Mouse (Mus musculus) midbrain, embryonic 16.5 days (tissue): ENCODE results near the gene Cadm2. TPM values are rescaled to one million over a fixed set of nuclear protein-coding genes. Genes with fewer than 3 reads are reported as not detected.
A peak's percentile ranks its signal among the peaks of the same experiment; 100 is the strongest.

Experiments used
- ATAC-seq: fragments of 200-750 bp; cut with Nextera tagmentation; 2 replicates; pipeline ENCODE4 v1.8.0; 2017; ENCODE audit warnings: moderate TSS enrichment
- H3K27ac ChIP-seq: fragments of 300-500 bp; sonication (generic); 2 replicates; pipeline ENCODE4 v1.5.1; 2014; ENCODE audit warnings: mild to moderate bottlenecking, low read length, mixed read lengths
- H3K27me3 ChIP-seq: fragments of 300-500 bp; sonication (generic); 2 replicates; pipeline ENCODE4 v1.6.1; 2014; ENCODE audit warnings: low read depth, low read length, mixed read lengths; ENCODE audit not compliant: control insufficient read depth, insufficient read depth
- H3K36me3 ChIP-seq: fragments of 300-500 bp; sonication (generic); 2 replicates; pipeline ENCODE4 v1.6.1; 2014; ENCODE audit warnings: mild to moderate bottlenecking, low read length, moderate library complexity, mixed read lengths; ENCODE audit not compliant: control insufficient read depth, insufficient read depth
- H3K4me1 ChIP-seq: fragments of 300-500 bp; sonication (generic); 2 replicates; pipeline ENCODE4 v1.6.1; 2014; ENCODE audit warnings: mild to moderate bottlenecking, low read length, mixed read lengths; ENCODE audit not compliant: control insufficient read depth, insufficient read depth
- H3K4me2 ChIP-seq: fragments of 300-500 bp; sonication (generic); 2 replicates; pipeline ENCODE4 v1.6.1; 2014; ENCODE audit warnings: mild to moderate bottlenecking, low read length, mixed read lengths
- H3K4me3 ChIP-seq: fragments of 300-500 bp; sonication (generic); 2 replicates; pipeline ENCODE4 v1.5.1; 2014; ENCODE audit warnings: low read depth, mild to moderate bottlenecking, low read length, moderate library complexity, mixed read lengths
- H3K9ac ChIP-seq: fragments of 300-500 bp; sonication (generic); 2 replicates; pipeline ENCODE4 v1.6.1; 2014; ENCODE audit warnings: low read depth, low read length, mixed read lengths
- H3K9me3 ChIP-seq: fragments of 300-500 bp; sonication (generic); replicated peaks from 2 replicates; pipeline ENCODE4 v1.6.1; 2014; ENCODE audit warnings: mild to moderate bottlenecking, low read length, mixed read lengths; ENCODE audit not compliant: control insufficient read depth, poor library complexity, severe bottlenecking
- WGBS: fragments of 180-500 bp; shearing (Covaris S2); extraction: QIAGEN DNeasy Blood & Tissue Kit; methylation state at CpG from one replicate; pipeline ENCODE4 v1.1.7; 2014; 5-methylcytosine and 5-hydroxymethylcytosine counted together
- polyA plus RNA-seq: library from polyadenylated mRNA; unstranded; fragments of >200 nt; fragmentation: Nextera tagmentation; extraction: Ambion mirVana; gene quantifications from 2 replicates; pipeline ENCODE4 v1.2.1, GENCODE M21; 2015

The Cadm2 gene
- polyA plus RNA-seq, 1 experiment from 2014 or later, result 75.6 TPM

- Histone ChIP-seq H3K27me3 (no peaks in the 10 kb centered on the region), H3K4me2 (no peak overlapping the region)
- ATAC-seq, result no peak
Measured at GRCm38 (mm10) chr16:67410926-67411325, 209.8 kb downstream of the Cadm2 start.

DNA sequence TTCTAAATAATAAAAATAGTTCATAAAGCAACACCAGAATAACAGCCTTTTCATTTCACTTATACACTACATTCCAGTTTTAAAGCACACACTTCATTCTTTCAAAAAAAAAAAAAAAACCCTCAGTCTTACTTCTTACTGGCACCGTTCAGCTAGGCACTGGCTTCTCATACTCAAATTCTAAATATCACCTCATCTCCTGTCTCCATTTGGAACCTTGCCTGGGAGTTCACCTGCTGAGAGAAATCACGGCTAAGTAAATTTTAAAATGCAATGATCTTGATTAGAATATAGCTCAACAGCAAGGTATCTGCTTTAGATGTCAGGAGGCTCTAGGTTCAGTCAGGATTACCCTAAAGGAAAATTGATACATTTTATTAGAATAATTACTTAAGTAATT is 210.2 kb downstream of the Cadm2 start:
- Histone ChIP-seq H3K27me3 (no peaks in the 10 kb centered on the region), H3K9ac (no peak overlapping the region), H3K27ac (no peak overlapping the region), H3K9me3 (no peaks in the 10 kb centered on the region), H3K4me2 (no peak overlapping the region), H3K4me3 (no peak overlapping the region), H3K36me3 (no peaks in the 10 kb centered on the region), H3K4me1 (no peaks in the 10 kb centered on the region)
- WGBS, result 40% methylated on average over 2 of the region's 2 CpGs
- no peak for ATAC-seq

More at GRCm38 (mm10) chr16:67410926-67411325, 209.8 kb downstream of the Cadm2 start:
- Histone ChIP-seq H3K9me3 (no peaks in the 10 kb centered on the region), H3K4me1 (no peaks in the 10 kb centered on the region), H3K9ac (no peak overlapping the region), H3K36me3 (no peaks in the 10 kb centered on the region), H3K4me3 (no peak overlapping the region), H3K27ac (no peak overlapping the region)
- WGBS, result 69% methylated on average over 3 of the region's 3 CpGs

GRCm38 (mm10) chr16:67367745-67368144 is 253.0 kb downstream of the Cadm2 start:
- 83% methylated on average over 2 of the region's 2 CpGs for WGBS
- H3K27ac ChIP-seq, result no peak overlapping the region
- ATAC-seq, result no peak
- H3K36me3 ChIP-seq, result no peaks in the 10 kb centered on the region
- no peak overlapping the region for H3K4me2 ChIP-seq
- no peaks in the 10 kb centered on the region for H3K9me3 ChIP-seq
- no peak overlapping the region for H3K4me3 ChIP-seq
- no peak overlapping the region for H3K9ac ChIP-seq
- H3K4me1 ChIP-seq, result no peaks in the 10 kb centered on the region
- no peaks in the 10 kb centered on the region for H3K27me3 ChIP-seq

GRCm38 (mm10) chr16:67348011-67348410 is 272.7 kb downstream of the Cadm2 start:
- no peaks in the 10 kb centered on the region for H3K27me3 ChIP-seq
- H3K9ac ChIP-seq, result no peak overlapping the region
- H3K4me3 ChIP-seq, result no peak overlapping the region
- ATAC-seq, result no peak
- H3K36me3 ChIP-seq, result no peaks in the 10 kb centered on the region
- no peaks in the 10 kb centered on the region for H3K4me1 ChIP-seq
- H3K4me2 ChIP-seq, result no peak overlapping the region
- WGBS, result 84% methylated on average over 5 of the region's 5 CpGs
- H3K27ac ChIP-seq, result no peak overlapping the region
- H3K9me3 ChIP-seq, result no peaks in the 10 kb centered on the region

GRCm38 (mm10) chr16:67347561-67347960 is 273.1 kb downstream of the Cadm2 start:
- no peak for ATAC-seq
- no peaks in the 10 kb centered on the region for H3K4me1 ChIP-seq

DNA sequence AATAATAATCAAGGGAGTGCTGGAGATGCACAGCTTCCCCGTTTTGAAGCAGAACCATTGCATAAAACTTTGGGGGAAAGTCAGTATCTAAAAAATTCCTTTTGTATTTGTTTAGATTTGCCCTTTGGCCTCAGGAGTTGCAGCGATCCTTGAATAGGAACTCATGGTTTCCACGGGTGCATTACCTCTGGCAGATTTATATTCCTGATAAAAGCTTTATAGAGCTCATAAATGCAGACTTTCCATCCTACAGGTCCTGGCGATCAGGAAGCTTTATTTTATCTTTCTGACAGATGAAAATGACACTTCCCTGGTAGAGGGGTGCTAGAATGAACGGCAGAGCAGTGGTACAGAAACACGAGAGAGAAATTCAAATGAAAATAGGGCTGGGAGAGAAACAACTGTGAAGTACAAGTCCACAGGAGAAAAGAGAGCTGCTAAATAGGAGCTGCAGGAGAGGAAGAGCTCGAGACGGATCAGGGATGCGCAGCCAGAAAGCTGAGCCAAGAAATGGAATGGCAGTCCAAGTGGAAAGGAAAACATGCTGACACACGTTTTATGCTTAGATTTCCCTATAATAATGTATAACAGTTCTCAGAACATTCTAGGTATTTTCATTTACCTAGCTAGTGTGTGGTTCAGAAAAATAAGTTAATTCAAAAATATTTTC is 274.0 kb downstream of the Cadm2 start:
- Histone ChIP-seq H3K4me1 (no peaks in the 10 kb centered on the region), H3K9me3 (no peaks in the 10 kb centered on the region), H3K27me3 (no peaks in the 10 kb centered on the region), H3K4me2 (no peak overlapping the region), H3K4me3 (no peak overlapping the region), H3K27ac (no peak overlapping the region), H3K36me3 (no peaks in the 10 kb centered on the region), H3K9ac (no peak overlapping the region)
- ATAC-seq, result no peak
- 62% methylated on average over 10 of the region's 10 CpGs for WGBS

More at GRCm38 (mm10) chr16:67347561-67347960, 273.1 kb downstream of the Cadm2 start:
- Histone ChIP-seq H3K9me3 (no peaks in the 10 kb centered on the region), H3K4me3 (no peak overlapping the region), H3K27ac (no peak overlapping the region), H3K9ac (no peak overlapping the region), H3K4me2 (no peak overlapping the region), H3K27me3 (no peaks in the 10 kb centered on the region), H3K36me3 (no peaks in the 10 kb centered on the region)

- Histone ChIP-seq H3K9ac (no peak overlapping the region), H3K36me3 (no peaks in the 10 kb centered on the region), H3K4me3 (no peak overlapping the region), H3K4me1 (no peaks in the 10 kb centered on the region), H3K27me3 (no peaks in the 10 kb centered on the region), H3K27ac (no peak overlapping the region), H3K4me2 (no peak overlapping the region), H3K9me3 (no peaks in the 10 kb centered on the region)
- 50% methylated on average over 5 of the region's 5 CpGs for WGBS
- ATAC-seq, result no peak
Measured at GRCm38 (mm10) chr16:67344194-67344593, 276.5 kb downstream of the Cadm2 start.

DNA sequence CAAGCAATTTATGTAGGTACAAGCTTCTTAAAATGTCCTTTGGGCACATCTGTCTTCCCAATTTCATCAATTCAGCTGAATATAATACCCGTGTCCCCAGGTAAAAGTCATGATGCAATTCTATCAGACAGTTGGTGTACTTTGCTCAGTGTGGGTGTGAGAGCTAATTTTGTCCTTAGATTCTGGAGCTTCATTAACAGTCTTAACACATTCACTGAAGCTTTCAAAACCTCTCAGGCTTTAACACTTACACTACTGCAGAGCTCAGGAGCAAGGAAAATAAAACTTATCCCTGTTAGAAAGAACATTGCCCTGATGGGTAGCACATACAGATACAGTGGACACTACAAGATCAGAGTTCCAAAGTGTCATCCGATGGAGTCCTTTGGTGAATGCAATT is 309.7 kb downstream of the Cadm2 start:
- no peaks in the 10 kb centered on the region for H3K27me3 ChIP-seq
- H3K36me3 ChIP-seq, result no peaks in the 10 kb centered on the region
- H3K27ac ChIP-seq, result no peak overlapping the region
- H3K4me1 ChIP-seq, result peaks cover 9% of the 10 kb centered on the region
- H3K9ac ChIP-seq, result no peak overlapping the region
- no peak overlapping the region for H3K4me3 ChIP-seq
- WGBS, result 68% methylated on average over 2 of the region's 2 CpGs
- peak; percentile 80; the same call in 1 of the 2 replicates for ATAC-seq
- H3K4me2 ChIP-seq, result no peak overlapping the region
- H3K9me3 ChIP-seq, result no peaks in the 10 kb centered on the region

GRCm38 (mm10) chr16:67284664-67285063 is 336.0 kb downstream of the Cadm2 start:
- Histone ChIP-seq H3K27ac (no peak overlapping the region), H3K36me3 (no peaks in the 10 kb centered on the region), H3K4me1 (no peaks in the 10 kb centered on the region), H3K4me3 (no peak overlapping the region), H3K9ac (no peak overlapping the region), H3K27me3 (no peaks in the 10 kb centered on the region), H3K4me2 (no peak overlapping the region), H3K9me3 (no peaks in the 10 kb centered on the region)
- no peak for ATAC-seq
- WGBS, result 89% methylated on average over 3 of the region's 3 CpGs
